Mouse (Mus musculus) megakaryocyte, embryonic 14.5 days (primary cell): ENCODE measurements around the gene Klf3. TPM values are rescaled to one million over a fixed set of nuclear protein-coding genes. Genes with fewer than 3 reads are reported as not detected.

Source experiments
- H3K27me3 ChIP-seq: replicated peaks from 2 replicates; pipeline ENCODE3; 2012; ENCODE audit warnings: inconsistent platforms
- H3K36me3 ChIP-seq: replicated peaks from 2 replicates; pipeline ENCODE3; 2012; ENCODE audit warnings: low read length, inconsistent platforms, mixed read lengths
- H3K4me1 ChIP-seq: 2 replicates; pipeline ENCODE4 v1.6.1; 2012; ENCODE audit warnings: inconsistent platforms
- H3K4me3 ChIP-seq: replicated peaks from 2 replicates; pipeline ENCODE3; 2012; ENCODE audit warnings: moderate library complexity, mild to moderate bottlenecking, inconsistent platforms
- H3K9me3 ChIP-seq: 2 replicates; pipeline ENCODE4 v1.6.1; 2012; ENCODE audit warnings: inconsistent platforms
- FLI1 ChIP-seq: IDR thresholded peaks from 2 replicates; pipeline ENCODE4 v1.6.1; 2012; ENCODE audit warnings: low read length, inconsistent platforms, mixed read lengths
- GATA1 ChIP-seq: IDR thresholded peaks from 3 replicates; pipeline ENCODE4 v1.6.1; 2012; ENCODE audit warnings: mixed read lengths, low read length, inconsistent platforms, borderline replicate concordance
- polyA plus RNA-seq: library from polyadenylated mRNA; stranded (reverse); fragments of >175 nt; gene quantifications from 2 replicates; pipeline ENCODE4 v1.2.3, GENCODE M21; 2012; ENCODE audit warnings: low replicate concordance; ENCODE audit not compliant: insufficient read depth

Gene Klf3
- polyA plus RNA-seq, 1 experiment: 73.1 TPM

- Histone ChIP-seq H3K4me1 (peaks cover 24% of the 10 kb centered on the region), H3K36me3 (peaks cover 74% of the 10 kb centered on the region), H3K27me3 (no peaks in the 10 kb centered on the region), H3K9me3 (0 out of 2 replicates have a peak, but pooled peaks cover 3% of the 10 kb centered on the region), H3K4me3 (peak overlapping the region; percentile 23)
- no peak for TF ChIP-seq FLI1
- no peak for TF ChIP-seq GATA1
Observed at GRCm38 (mm10) chr5:64829606-64830005, 26.4 kb downstream of the Klf3 start.

- Histone ChIP-seq H3K9me3 (0 out of 2 replicates have a peak, but pooled peaks cover 3% of the 10 kb centered on the region), H3K36me3 (peaks cover 64% of the 10 kb centered on the region), H3K27me3 (no peaks in the 10 kb centered on the region), H3K4me1 (peaks cover 24% of the 10 kb centered on the region), H3K4me3 (no peak overlapping the region)
- no peak for TF ChIP-seq FLI1
- TF ChIP-seq GATA1: no peak
Observed at GRCm38 (mm10) chr5:64830773-64831172, 27.6 kb downstream of the Klf3 start.

GRCm38 (mm10) chr5:64833410-64833809, 30.2 kb downstream of the Klf3 start:
- Histone ChIP-seq H3K4me3 (no peak overlapping the region), H3K4me1 (peaks cover 17% of the 10 kb centered on the region), H3K36me3 (peaks cover 37% of the 10 kb centered on the region), H3K27me3 (no peaks in the 10 kb centered on the region), H3K9me3 (0 out of 2 replicates have a peak, but pooled peaks cover 3% of the 10 kb centered on the region)
- TF ChIP-seq FLI1 (no peak), GATA1 (no peak)

- H3K4me3 ChIP-seq: no peak overlapping the region
- peaks cover 29% of the 10 kb centered on the region for H3K36me3 ChIP-seq
- H3K4me1 ChIP-seq: peaks cover 20% of the 10 kb centered on the region
- 0 out of 2 replicates have a peak, but pooled peaks cover 3% of the 10 kb centered on the region for H3K9me3 ChIP-seq
- H3K27me3 ChIP-seq: no peaks in the 10 kb centered on the region
- TF ChIP-seq FLI1: no peak
Observed at GRCm38 (mm10) chr5:64834213-64834612, 31.0 kb downstream of the Klf3 start.

- TF ChIP-seq FLI1: no peak
- no peak for TF ChIP-seq GATA1
- Histone ChIP-seq H3K36me3 (peaks cover 18% of the 10 kb centered on the region), H3K9me3 (0 out of 2 replicates have a peak, but pooled peaks cover 3% of the 10 kb centered on the region), H3K4me3 (no peak overlapping the region), H3K4me1 (peaks cover 21% of the 10 kb centered on the region), H3K27me3 (no peaks in the 10 kb centered on the region)
Observed at GRCm38 (mm10) chr5:64835295-64835694, 32.1 kb downstream of the Klf3 start.

GRCm38 (mm10) chr5:64839016-64839599, 35.9 kb downstream of the Klf3 start:
- Histone ChIP-seq H3K4me1 (peaks cover 17% of the 10 kb centered on the region), H3K27me3 (no peaks in the 10 kb centered on the region), H3K36me3 (peaks cover 2% of the 10 kb centered on the region), H3K9me3 (peaks cover 33% of the 10 kb centered on the region), H3K4me3 (no peak overlapping the region)
- TF ChIP-seq GATA1 (no peak), FLI1 (no peak)

GRCm38 (mm10) chr5:64840087-64840486, 36.9 kb downstream of the Klf3 start:
- Histone ChIP-seq H3K4me3 (no peak overlapping the region), H3K9me3 (peaks cover 42% of the 10 kb centered on the region), H3K27me3 (no peaks in the 10 kb centered on the region), H3K4me1 (peaks cover 17% of the 10 kb centered on the region), H3K36me3 (peaks cover 2% of the 10 kb centered on the region)
- TF ChIP-seq FLI1 (no peak), GATA1 (no peak)

- H3K4me1 ChIP-seq: peaks cover 18% of the 10 kb centered on the region
- no peak for TF ChIP-seq FLI1
- peaks cover 46% of the 10 kb centered on the region for H3K9me3 ChIP-seq
- no peak overlapping the region for H3K4me3 ChIP-seq
- H3K27me3 ChIP-seq: no peaks in the 10 kb centered on the region
- H3K36me3 ChIP-seq: peaks cover 2% of the 10 kb centered on the region
Observed at GRCm38 (mm10) chr5:64844622-64845021, 41.4 kb downstream of the Klf3 start.

- Histone ChIP-seq H3K9me3 (peaks cover 27% of the 10 kb centered on the region), H3K4me3 (no peak overlapping the region), H3K27me3 (no peaks in the 10 kb centered on the region), H3K36me3 (no peaks in the 10 kb centered on the region), H3K4me1 (peaks cover 8% of the 10 kb centered on the region)
- TF ChIP-seq FLI1: no peak
- no peak for TF ChIP-seq GATA1
Observed at GRCm38 (mm10) chr5:64847305-64847704, 44.1 kb downstream of the Klf3 start.

GRCm38 (mm10) chr5:64849892-64850291, 46.7 kb downstream of the Klf3 start:
- no peak overlapping the region for H3K4me3 ChIP-seq
- no peak for TF ChIP-seq GATA1
- TF ChIP-seq FLI1: no peak
- peaks cover 12% of the 10 kb centered on the region for H3K9me3 ChIP-seq
- H3K36me3 ChIP-seq: no peaks in the 10 kb centered on the region
- H3K27me3 ChIP-seq: no peaks in the 10 kb centered on the region
- peaks cover 11% of the 10 kb centered on the region for H3K4me1 ChIP-seq
